Mouse (Mus musculus): Measurements from ENCODE around the gene Ttc28. TPM values are rescaled to one million over a fixed set of nuclear protein-coding genes. Genes with fewer than 3 reads are reported as not detected.

Gene Ttc28
- polyA plus RNA-seq, 1 experiment: 6.8 TPM

DNA sequence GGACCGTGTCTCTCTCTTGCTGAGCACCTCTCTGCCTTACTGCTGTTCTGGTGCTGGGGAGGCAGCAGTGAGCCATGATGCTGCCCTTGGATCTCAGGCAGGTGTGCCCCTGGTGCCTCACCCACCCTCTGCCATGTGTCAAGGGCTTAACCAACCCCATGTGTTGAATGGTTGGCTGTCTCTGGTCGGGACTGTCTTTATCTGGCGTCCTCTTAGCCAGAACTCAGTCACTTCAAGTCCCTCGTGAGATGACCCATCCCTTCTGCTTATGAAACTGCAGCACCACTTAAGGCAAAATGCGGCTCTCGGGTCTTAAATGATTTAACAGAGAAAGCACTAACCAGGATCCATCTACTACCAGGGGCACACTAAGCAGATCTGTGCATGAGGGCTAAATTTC lies 283.3 kb downstream of the Ttc28 start:
- no peak overlapping the region for H3K27ac ChIP-seq (ENCODE audit: insufficient read depth, low read length)
- no peak for TF ChIP-seq CTCF (IDR thresholded peaks at IDR 0.05; ENCODE audit: extremely low read depth, insufficient read depth, insufficient read length, insufficient replicate concordance)
- no peak for TF ChIP-seq POLR2A (IDR thresholded peaks at IDR 0.05; ENCODE audit: low read depth, low read length)
- peaks cover 9% of the 10 kb centered on the region; the same call in 1 of the 2 replicates for H3K4me1 ChIP-seq (ENCODE audit: control insufficient read depth, insufficient read depth, insufficient read length)
- H3K27me3 ChIP-seq (ENCODE audit: control insufficient read depth, insufficient read depth, low read length): no peaks in the 10 kb centered on the region
- 81% methylated on average over 6 of the region's 6 CpGs for whole genome bisulfite sequencing
- no peak for DNase-seq (ENCODE audit: low read depth in 1 of 2, low spot score in 2 of 2)
- no peaks in the 10 kb centered on the region for H3K36me3 ChIP-seq (ENCODE audit: control insufficient read depth, insufficient read depth, low read length)
- no peak overlapping the region for H3K4me3 ChIP-seq (ENCODE audit: extremely low read depth, insufficient read depth, insufficient read length)

DNA sequence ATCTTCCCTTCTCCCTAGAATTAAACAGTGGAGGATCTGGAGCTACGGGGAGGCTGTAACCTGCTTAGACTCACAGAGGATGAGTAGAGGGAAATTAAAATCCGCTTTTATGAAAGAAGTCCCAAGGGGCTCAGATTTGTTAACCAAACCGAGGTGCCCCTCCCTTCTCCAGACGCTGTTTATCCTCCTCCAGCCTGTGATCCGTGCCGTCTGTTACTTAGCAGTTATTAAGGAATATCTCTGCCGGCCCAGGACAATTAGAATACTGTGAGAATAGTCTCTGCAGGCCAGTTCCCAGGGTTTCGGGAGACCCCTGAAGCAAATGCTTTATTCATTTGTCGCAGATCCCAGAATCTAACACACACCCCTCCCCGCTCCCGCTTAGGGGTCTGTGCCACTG lies 283.8 kb downstream of the Ttc28 start:
- Histone ChIP-seq H3K27me3 (ENCODE audit: control insufficient read depth, insufficient read depth, low read length) (no peaks in the 10 kb centered on the region), H3K27ac (ENCODE audit: insufficient read depth, low read length) (no peak overlapping the region), H3K4me1 (ENCODE audit: control insufficient read depth, insufficient read depth, insufficient read length) (peaks cover 9% of the 10 kb centered on the region; the same call in 1 of the 2 replicates), H3K4me3 (ENCODE audit: extremely low read depth, insufficient read depth, insufficient read length) (no peak overlapping the region), H3K36me3 (ENCODE audit: control insufficient read depth, insufficient read depth, low read length) (no peaks in the 10 kb centered on the region)
- 92% methylated on average over 11 of the region's 11 CpGs for WGBS
- DNase-seq (ENCODE audit: low read depth in 1 of 2, low spot score in 2 of 2): no peak
- TF ChIP-seq POLR2A (IDR thresholded peaks at IDR 0.05; ENCODE audit: low read depth, low read length): no peak
- TF ChIP-seq CTCF (IDR thresholded peaks at IDR 0.05; ENCODE audit: extremely low read depth, insufficient read depth, insufficient read length, insufficient replicate concordance): no peak

GRCm38 (mm10) chr5:111164348-111164920 lies 284.8 kb downstream of the Ttc28 start:
- DNase-seq (ENCODE audit: low read depth in 1 of 2, low spot score in 2 of 2): no peak
- H3K27ac ChIP-seq (ENCODE audit: insufficient read depth, low read length): no peak overlapping the region
- 86% methylated on average over 9 of the region's 9 CpGs for WGBS
- no peaks in the 10 kb centered on the region for H3K36me3 ChIP-seq (ENCODE audit: control insufficient read depth, insufficient read depth, low read length)
- H3K27me3 ChIP-seq (ENCODE audit: control insufficient read depth, insufficient read depth, low read length): no peaks in the 10 kb centered on the region
- no peak overlapping the region for H3K4me3 ChIP-seq (ENCODE audit: extremely low read depth, insufficient read depth, insufficient read length)
- H3K4me1 ChIP-seq (ENCODE audit: control insufficient read depth, insufficient read depth, insufficient read length): peaks cover 8% of the 10 kb centered on the region; the same call in 1 of the 2 replicates
- TF ChIP-seq CTCF (IDR thresholded peaks at IDR 0.05; ENCODE audit: extremely low read depth, insufficient read depth, insufficient read length, insufficient replicate concordance) (no peak), POLR2A (IDR thresholded peaks at IDR 0.05; ENCODE audit: low read depth, low read length) (no peak)

- Histone ChIP-seq H3K4me3 (ENCODE audit: extremely low read depth, insufficient read depth, insufficient read length) (no peak overlapping the region), H3K4me1 (ENCODE audit: control insufficient read depth, insufficient read depth, insufficient read length) (no peaks in the 10 kb centered on the region), H3K27me3 (ENCODE audit: control insufficient read depth, insufficient read depth, low read length) (no peaks in the 10 kb centered on the region), H3K36me3 (ENCODE audit: control insufficient read depth, insufficient read depth, low read length) (no peaks in the 10 kb centered on the region), H3K27ac (ENCODE audit: insufficient read depth, low read length) (no peak overlapping the region)
- WGBS: 92% methylated on average over 9 of the region's 9 CpGs
- no peak for DNase-seq (ENCODE audit: low read depth in 1 of 2, low spot score in 2 of 2)
- TF ChIP-seq CTCF (IDR thresholded peaks at IDR 0.05; ENCODE audit: extremely low read depth, insufficient read depth, insufficient read length, insufficient replicate concordance) (no peak), POLR2A (IDR thresholded peaks at IDR 0.05; ENCODE audit: low read depth, low read length) (no peak)
Measured at GRCm38 (mm10) chr5:111170383-111170782, 290.8 kb downstream of the Ttc28 start.

DNA sequence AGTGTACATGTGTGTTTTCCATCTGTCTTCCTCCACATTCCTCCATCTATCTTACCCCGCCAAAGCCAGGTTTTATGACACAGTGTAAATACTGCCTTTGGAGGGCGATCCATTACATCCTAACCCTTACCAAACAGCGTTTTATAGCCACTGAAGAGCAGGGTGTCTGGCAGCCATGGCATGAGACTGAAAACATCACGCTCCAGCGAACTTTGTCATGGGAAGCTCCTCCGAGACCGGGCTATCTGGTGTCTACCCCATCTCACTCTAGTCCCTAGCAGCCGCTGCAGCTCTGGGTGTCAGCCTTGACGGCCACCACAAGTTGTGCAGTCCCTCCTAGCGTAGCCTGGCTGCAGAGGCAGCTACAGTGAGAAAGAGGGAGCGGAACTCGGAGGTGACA lies 295.8 kb downstream of the Ttc28 start:
- peaks cover 19% of the 10 kb centered on the region for H3K4me1 ChIP-seq (ENCODE audit: control insufficient read depth, insufficient read depth, insufficient read length)
- H3K36me3 ChIP-seq (ENCODE audit: control insufficient read depth, insufficient read depth, low read length): no peaks in the 10 kb centered on the region
- H3K4me3 ChIP-seq (ENCODE audit: extremely low read depth, insufficient read depth, insufficient read length): no peak overlapping the region
- H3K27me3 ChIP-seq (ENCODE audit: control insufficient read depth, insufficient read depth, low read length): no peaks in the 10 kb centered on the region
- DNase-seq (ENCODE audit: low read depth in 1 of 2, low spot score in 2 of 2): no peak
- no peak overlapping the region for H3K27ac ChIP-seq (ENCODE audit: insufficient read depth, low read length)
- TF ChIP-seq POLR2A (IDR thresholded peaks at IDR 0.05; ENCODE audit: low read depth, low read length): no peak
- no peak for TF ChIP-seq CTCF (IDR thresholded peaks at IDR 0.05; ENCODE audit: extremely low read depth, insufficient read depth, insufficient read length, insufficient replicate concordance)
- WGBS: 81% methylated on average over 12 of the region's 12 CpGs

- Histone ChIP-seq H3K4me3 (ENCODE audit: extremely low read depth, insufficient read depth, insufficient read length) (no peak overlapping the region), H3K27me3 (ENCODE audit: control insufficient read depth, insufficient read depth, low read length) (no peaks in the 10 kb centered on the region), H3K27ac (ENCODE audit: insufficient read depth, low read length) (no peak overlapping the region), H3K36me3 (ENCODE audit: control insufficient read depth, insufficient read depth, low read length) (no peaks in the 10 kb centered on the region), H3K4me1 (ENCODE audit: control insufficient read depth, insufficient read depth, insufficient read length) (peaks cover 19% of the 10 kb centered on the region)
- WGBS: 92% methylated on average over 9 of the region's 9 CpGs
- TF ChIP-seq POLR2A (IDR thresholded peaks at IDR 0.05; ENCODE audit: low read depth, low read length): no peak
- no peak for TF ChIP-seq CTCF (IDR thresholded peaks at IDR 0.05; ENCODE audit: extremely low read depth, insufficient read depth, insufficient read length, insufficient replicate concordance)
- DNase-seq (ENCODE audit: low read depth in 1 of 2, low spot score in 2 of 2): no peak
Measured at GRCm38 (mm10) chr5:111175842-111176241, 296.2 kb downstream of the Ttc28 start.

- no peak for TF ChIP-seq POLR2A (IDR thresholded peaks at IDR 0.05; ENCODE audit: low read depth, low read length)
- H3K4me1 ChIP-seq (ENCODE audit: control insufficient read depth, insufficient read depth, insufficient read length): peaks cover 19% of the 10 kb centered on the region
- H3K36me3 ChIP-seq (ENCODE audit: control insufficient read depth, insufficient read depth, low read length): no peaks in the 10 kb centered on the region
- H3K4me3 ChIP-seq (ENCODE audit: extremely low read depth, insufficient read depth, insufficient read length): no peak overlapping the region
- DNase-seq (ENCODE audit: low read depth in 1 of 2, low spot score in 2 of 2): no peak
- 68% methylated on average over 13 of the region's 13 CpGs for WGBS
- no peaks in the 10 kb centered on the region for H3K27me3 ChIP-seq (ENCODE audit: control insufficient read depth, insufficient read depth, low read length)
- peak overlapping the region; percentile 74 for H3K27ac ChIP-seq (ENCODE audit: insufficient read depth, low read length)
Measured at GRCm38 (mm10) chr5:111176441-111176840, 296.8 kb downstream of the Ttc28 start.

Measured in spleen, adult 2 months (tissue).